ENCODE assay signal across 8 mouse cellular contexts in genomic region chr6:7844802-7845679, GRCm38 (mm10). TPM values are rescaled to one million over a fixed set of nuclear protein-coding genes. Genes with fewer than 3 reads are reported as not detected.
DNase-seq lines count a peak whose midpoint lies in the region; ATAC-seq and TF ChIP-seq lines count a peak whose summit lies in the region.

C1galt1 (plus strand) TSS chr6:7844842.

- DNase-seq in testis, postnatal 10 days (ENCODE audit: low spot score) = no peak
- peak; percentile 43 for DNase-seq in embryo, embryonic 10.5 days (ENCODE audit: low spot score)
- peak; percentile 61 for DNase-seq in lung, adult 2 months
- DNase-seq in retina, postnatal 1 day = no peak

- no peaks in the 10 kb centered on the region for H3K9me3 ChIP-seq in heart, embryonic 12.5 days (replicated peaks)
- H3K9me3 ChIP-seq in kidney, embryonic 15.5 days (replicated peaks) = no peaks in the 10 kb centered on the region

- no peak; the same call in 1 of the 2 replicates for TF ChIP-seq POLR2A in testis, adult 2 months (IDR thresholded peaks at IDR 0.05; ENCODE audit: control insufficient read depth, low read depth, low read length)
- TF ChIP-seq POLR2A in lung, adult 2 months (IDR thresholded peaks at IDR 0.05; ENCODE audit: borderline replicate concordance, extremely low read depth, low read depth, low read length) = no peak

- peak within 1 kb of the TSS; percentile 97 for H3K4me3 ChIP-seq in testis, adult 2 months (ENCODE audit: control insufficient read depth, low read depth, low read length)
- peak within 1 kb of the TSS; percentile 80 for H3K4me3 ChIP-seq in heart, embryonic 12.5 days
- H3K4me3 ChIP-seq in kidney, embryonic 15.5 days (replicated peaks) = peak within 1 kb of the TSS; percentile 88
- peak within 1 kb of the TSS; percentile 81 for H3K4me3 ChIP-seq in lung, adult 2 months (replicated peaks; ENCODE audit: extremely low read depth, low read depth, low read length)

- H3K4me2 ChIP-seq in heart, embryonic 12.5 days = peak within 1 kb of the TSS; percentile 70
- peak within 1 kb of the TSS; percentile 65 for H3K4me2 ChIP-seq in kidney, embryonic 15.5 days

- peaks cover 10% of the 10 kb centered on the region; the same call in 1 of the 2 replicates for H3K4me1 ChIP-seq in testis, adult 2 months (ENCODE audit: control insufficient read depth, insufficient read depth, low read length)
- H3K4me1 ChIP-seq in heart, embryonic 12.5 days (replicated peaks) = peaks cover 23% of the 10 kb centered on the region
- peaks cover 26% of the 10 kb centered on the region for H3K4me1 ChIP-seq in kidney, embryonic 15.5 days
- peaks cover 15% of the 10 kb centered on the region for H3K4me1 ChIP-seq in lung, adult 2 months (ENCODE audit: control insufficient read depth, insufficient read depth, low read length)

- no peaks in the 10 kb centered on the region for H3K36me3 ChIP-seq in testis, adult 2 months (ENCODE audit: control insufficient read depth, insufficient read depth, low read length)
- H3K36me3 ChIP-seq in heart, embryonic 12.5 days = no peaks in the 10 kb centered on the region
- no peaks in the 10 kb centered on the region for H3K36me3 ChIP-seq in kidney, embryonic 15.5 days

- WGBS in heart, embryonic 12.5 days = 1% methylated on average over 55 of the region's 93 CpGs
- under 1% methylated on average over 77 of the region's 93 CpGs for WGBS in kidney, embryonic 15.5 days
- WGBS in lung, adult 2 months = under 1% methylated on average over 79 of the region's 93 CpGs

- H3K27ac ChIP-seq in testis, adult 2 months (ENCODE audit: control insufficient read depth, insufficient read depth, low read depth, low read length) = peak within 1 kb of the TSS; percentile 95
- H3K27ac ChIP-seq in heart, embryonic 12.5 days (ENCODE audit: poor library complexity, severe bottlenecking) = peak within 1 kb of the TSS; percentile 92
- peak within 1 kb of the TSS; percentile 96 for H3K27ac ChIP-seq in kidney, embryonic 15.5 days

- no peaks in the 10 kb centered on the region for H3K27me3 ChIP-seq in testis, adult 2 months (ENCODE audit: control insufficient read depth, insufficient read depth, low read length)
- H3K27me3 ChIP-seq in heart, embryonic 12.5 days (replicated peaks) = no peaks in the 10 kb centered on the region
- H3K27me3 ChIP-seq in kidney, embryonic 15.5 days = no peaks in the 10 kb centered on the region

- peak; percentile 90 for ATAC-seq in heart, embryonic 12.5 days (ENCODE audit: insufficient number of reproducible peaks, low FRiP score)
- peak; percentile 92 for ATAC-seq in kidney, embryonic 15.5 days (replicated peaks; ENCODE audit: low FRiP score)
- no peak for ATAC-seq in neutrophil, adult 5-6 weeks (ENCODE audit: extremely low read depth, insufficient number of reproducible peaks, low FRiP score, poor library complexity, severe bottlenecking)

- no peak for TF ChIP-seq CTCF in testis, adult 2 months (IDR thresholded peaks at IDR 0.05; ENCODE audit: control insufficient read depth, insufficient read depth, insufficient replicate concordance, low read depth, low read length)
- TF ChIP-seq CTCF in lung, adult 2 months (IDR thresholded peaks at IDR 0.05; ENCODE audit: insufficient read depth, low read length) = no peak

- H3K9ac ChIP-seq in heart, embryonic 12.5 days = peak within 1 kb of the TSS; percentile 92
- H3K9ac ChIP-seq in kidney, embryonic 15.5 days = peak within 1 kb of the TSS; percentile 89

RNA-seq across cellular contexts. Expression of gene C1galt1, which starts in this region (rescaled TPM):
- 1.9 and 2.1 TPM in 2 replicates for polyA plus RNA-seq in testis, adult 2 months (2012; rRNA removed)
- polyA plus RNA-seq in heart, embryonic 12.5 days (2016; fragmentation: Nextera tagmentation; extraction: Ambion mirVana) = 3.8 and 4.5 TPM in 2 replicates
- polyA plus RNA-seq in kidney, embryonic 15.5 days (2015; fragmentation: Nextera tagmentation; extraction: Ambion mirVana) = 3.0 and 3.1 TPM in 2 replicates
- 3.8 and 5.6 TPM in 2 replicates for polyA plus RNA-seq in lung, adult 2 months (2012; rRNA removed)
- 47.1 and 50.4 TPM in 2 replicates for total RNA-seq in neutrophil, adult 5-6 weeks (2017)

Comparison
In these comparisons a context has a peak if more than half of its experiments do, and no peak if none do; other contexts are left out.
1. DNase-seq: peak in embryo, embryonic 10.5 days (single experiment) and lung, adult 2 months (single experiment); none in testis, postnatal 10 days (single experiment) and retina, postnatal 1 day (single experiment).
2. Peak in every context shown above with its lines, with median percentiles within 50 percentile points of each other: H3K27ac ChIP-seq and H3K4me3 ChIP-seq.